Mouse (Mus musculus): ENCODE results near the gene Cdkn1b.

Gene Cdkn1b

GRCm38 (mm10) chr6:134903368-134903767, 16.8 kb upstream of the Cdkn1b start:
- no peak for DNase-seq (ENCODE audit: low spot score in 2 of 2)

- no peak for DNase-seq (ENCODE audit: low spot score in 2 of 2)
Measured at GRCm38 (mm10) chr6:134903891-134904884, 16.0 kb upstream of the Cdkn1b start.

GRCm38 (mm10) chr6:134905811-134906210, 14.4 kb upstream of the Cdkn1b start:
- no peak for DNase-seq (ENCODE audit: low spot score in 2 of 2)

GRCm38 (mm10) chr6:134914523-134914922, 5.7 kb upstream of the Cdkn1b start:
- DNase-seq (ENCODE audit: low spot score in 2 of 2): no peak

- peak in 1 of 2 experiments; percentile 68 for DNase-seq (ENCODE audit: low spot score in 2 of 2)
Measured at GRCm38 (mm10) chr6:134916641-134917040, 3.6 kb upstream of the Cdkn1b start.

DNA sequence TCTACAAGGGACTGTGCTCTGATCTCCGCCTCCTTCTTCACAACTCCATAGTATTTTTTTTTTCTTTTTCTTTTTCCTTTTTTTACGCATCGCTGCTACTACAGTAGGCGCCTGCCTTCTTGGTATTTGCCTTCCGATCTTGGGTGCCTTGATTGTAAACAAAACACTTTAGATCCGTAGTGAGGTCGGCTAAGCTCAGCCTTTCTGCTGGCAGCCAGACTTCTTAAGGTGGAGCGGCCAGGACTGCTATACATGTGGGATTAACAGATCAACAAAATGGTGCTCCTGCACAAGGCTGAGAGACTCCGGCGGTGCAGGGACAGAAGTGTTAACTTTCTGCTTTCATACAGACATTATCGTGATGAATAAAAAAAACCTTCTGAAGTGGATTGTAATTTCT, 3.1 kb upstream of the Cdkn1b start:
- DNase-seq (ENCODE audit: low spot score in 2 of 2): peak in 1 of 2 experiments; percentile 73

GRCm38 (mm10) chr6:134918769-134919168, 1.4 kb upstream of the Cdkn1b start:
- no peak for DNase-seq (ENCODE audit: low spot score in 2 of 2)

- DNase-seq (ENCODE audit: low spot score in 2 of 2): no peak
Measured at GRCm38 (mm10) chr6:134919511-134920189, 551 bp upstream of the Cdkn1b start.

DNA sequence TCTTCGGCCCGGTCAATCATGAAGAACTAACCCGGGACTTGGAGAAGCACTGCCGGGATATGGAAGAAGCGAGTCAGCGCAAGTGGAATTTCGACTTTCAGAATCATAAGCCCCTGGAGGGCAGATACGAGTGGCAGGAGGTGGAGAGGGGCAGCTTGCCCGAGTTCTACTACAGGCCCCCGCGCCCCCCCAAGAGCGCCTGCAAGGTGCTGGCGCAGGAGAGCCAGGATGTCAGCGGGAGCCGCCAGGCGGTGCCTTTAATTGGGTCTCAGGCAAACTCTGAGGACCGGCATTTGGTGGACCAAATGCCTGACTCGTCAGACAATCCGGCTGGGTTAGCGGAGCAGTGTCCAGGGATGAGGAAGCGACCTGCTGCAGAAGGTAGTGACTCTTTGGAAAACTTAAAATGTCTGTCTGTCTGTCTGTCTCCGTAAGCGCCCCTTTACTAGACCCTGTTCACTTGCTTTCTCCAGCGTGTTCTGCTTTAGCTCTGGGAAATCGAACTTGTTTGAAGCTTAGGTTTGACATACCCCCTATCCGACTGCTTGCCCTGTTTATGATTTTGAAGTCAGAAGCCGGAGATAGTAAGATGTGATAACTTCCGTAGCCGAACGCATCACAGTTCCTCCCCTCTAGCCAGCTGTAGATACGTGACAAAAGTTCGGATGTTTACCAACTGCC, 953 bp downstream of the Cdkn1b start:
- peak; percentile 49 to 83 for DNase-seq (ENCODE audit: low spot score in 2 of 2)

DNA sequence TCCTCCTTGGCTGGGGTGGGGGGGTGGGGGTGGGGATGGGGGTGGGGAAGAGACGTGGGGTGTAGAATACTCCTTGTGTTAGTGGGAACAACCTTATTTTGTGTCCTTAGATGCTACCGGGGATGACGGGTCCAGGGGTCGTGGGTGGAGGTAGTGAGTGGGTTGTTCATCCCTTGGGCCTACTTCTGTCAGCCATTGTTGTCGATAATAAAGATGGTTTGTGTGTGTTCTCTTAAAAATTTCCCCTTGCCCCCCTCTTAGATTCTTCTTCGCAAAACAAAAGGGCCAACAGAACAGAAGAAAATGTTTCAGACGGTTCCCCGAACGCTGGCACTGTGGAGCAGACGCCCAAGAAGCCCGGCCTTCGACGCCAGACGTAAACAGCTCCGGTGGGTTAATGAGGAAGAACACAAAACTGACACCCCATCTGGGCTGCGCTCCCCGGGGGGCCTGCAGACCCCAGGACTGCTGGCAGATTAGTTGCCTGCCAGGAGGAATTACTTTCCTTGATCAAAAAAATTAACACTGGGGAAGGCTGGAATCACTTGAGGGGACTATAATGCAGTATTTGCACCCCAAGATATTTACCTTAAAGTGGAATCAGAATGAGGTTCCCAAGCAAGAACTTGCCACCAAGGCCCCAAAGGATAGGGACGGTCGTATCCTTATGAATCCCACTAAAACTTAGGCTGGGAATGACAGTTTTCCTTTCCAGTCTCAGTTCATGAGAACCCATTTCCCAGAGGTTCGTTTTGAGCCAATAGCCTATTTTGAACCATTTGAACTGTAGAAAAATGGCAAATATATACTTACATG, 1.7 kb downstream of the Cdkn1b start:
- peak in 1 of 2 experiments; percentile 79 for DNase-seq (ENCODE audit: low spot score in 2 of 2)

DNA sequence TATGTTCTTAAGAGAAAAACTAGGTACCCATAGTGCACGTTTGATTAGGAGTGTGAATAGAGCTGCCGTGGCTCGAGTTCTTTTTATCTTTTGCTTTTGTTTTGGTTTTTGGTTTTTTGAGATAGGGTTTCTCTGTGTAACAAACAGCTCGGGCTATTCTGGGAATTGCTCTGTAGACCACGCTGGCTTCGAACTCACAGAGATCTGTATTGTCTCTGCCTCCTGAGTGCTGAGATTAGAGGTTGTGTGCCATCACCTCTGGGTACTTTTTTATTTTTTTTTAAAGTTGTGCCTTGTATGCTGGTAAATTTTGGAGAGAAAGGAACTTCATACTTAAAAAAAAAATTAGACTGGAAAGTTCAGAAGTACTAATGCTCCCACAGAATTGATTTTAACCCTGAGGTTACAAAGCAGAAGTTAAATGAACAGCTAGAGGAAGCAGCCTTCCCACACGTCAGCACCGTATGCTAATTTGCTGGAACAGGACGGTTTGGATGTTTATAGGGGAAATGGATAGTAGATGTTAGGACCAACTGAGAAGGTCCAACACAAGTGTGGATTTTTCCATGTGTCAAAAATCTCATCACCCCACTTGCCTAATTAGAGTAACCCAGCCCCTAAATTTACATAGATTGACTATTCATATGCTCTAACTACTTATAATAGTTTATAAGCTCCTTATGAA, 2.5 kb downstream of the Cdkn1b start:
- no peak for DNase-seq (ENCODE audit: low spot score in 2 of 2)

- DNase-seq (ENCODE audit: low spot score in 2 of 2): no peak
Measured at GRCm38 (mm10) chr6:134923670-134924069, 3.5 kb downstream of the Cdkn1b start.

GRCm38 (mm10) chr6:134924262-134924661, 4.1 kb downstream of the Cdkn1b start:
- DNase-seq (ENCODE audit: low spot score in 2 of 2): no peak

- no peak for DNase-seq (ENCODE audit: low spot score in 2 of 2)
Measured at GRCm38 (mm10) chr6:134925673-134926337, 5.6 kb downstream of the Cdkn1b start.

- no peak for DNase-seq (ENCODE audit: low spot score in 2 of 2)
Measured at GRCm38 (mm10) chr6:134926338-134926705, 6.1 kb downstream of the Cdkn1b start.

DNA sequence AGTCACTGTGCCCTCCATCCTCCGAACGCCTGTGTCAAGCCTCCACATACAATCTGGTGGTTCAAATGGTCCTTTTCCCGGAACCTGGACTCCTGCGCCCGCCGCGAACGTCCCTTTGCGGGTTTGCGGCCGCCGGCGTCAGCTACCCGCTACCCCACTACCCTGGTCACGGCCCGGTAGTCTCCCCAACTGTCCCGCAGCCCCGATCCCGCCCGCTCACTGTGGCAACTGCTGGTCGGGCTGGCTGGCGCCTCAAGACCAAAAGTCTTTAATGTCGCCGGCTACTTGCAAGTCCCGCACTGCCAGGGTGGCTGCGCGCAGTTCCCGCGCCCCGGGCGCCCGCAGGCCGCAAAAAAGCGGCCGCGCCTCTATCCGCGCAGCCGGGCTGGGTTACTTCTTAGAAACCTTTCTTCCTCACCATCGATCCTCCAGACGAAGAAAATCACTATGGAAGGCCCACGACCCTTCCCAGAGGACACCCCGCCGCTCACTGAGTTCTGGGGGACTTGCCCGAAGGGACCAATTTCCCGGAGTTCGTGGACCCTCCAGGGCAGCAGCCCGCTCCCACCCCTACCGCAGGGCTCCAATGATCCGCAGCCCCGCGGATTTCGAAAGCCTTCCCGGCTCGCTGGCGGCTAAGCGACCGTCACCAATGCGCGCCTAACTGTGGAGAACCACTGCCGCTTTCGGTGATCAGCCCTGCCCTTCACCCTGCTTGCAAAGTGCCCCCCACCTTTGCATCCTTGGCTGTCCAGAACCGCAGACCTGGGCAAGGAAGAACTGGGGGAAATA, 6.8 kb downstream of the Cdkn1b start:
- peak; percentile 70 to 88 for DNase-seq (ENCODE audit: low spot score in 2 of 2)

DNA sequence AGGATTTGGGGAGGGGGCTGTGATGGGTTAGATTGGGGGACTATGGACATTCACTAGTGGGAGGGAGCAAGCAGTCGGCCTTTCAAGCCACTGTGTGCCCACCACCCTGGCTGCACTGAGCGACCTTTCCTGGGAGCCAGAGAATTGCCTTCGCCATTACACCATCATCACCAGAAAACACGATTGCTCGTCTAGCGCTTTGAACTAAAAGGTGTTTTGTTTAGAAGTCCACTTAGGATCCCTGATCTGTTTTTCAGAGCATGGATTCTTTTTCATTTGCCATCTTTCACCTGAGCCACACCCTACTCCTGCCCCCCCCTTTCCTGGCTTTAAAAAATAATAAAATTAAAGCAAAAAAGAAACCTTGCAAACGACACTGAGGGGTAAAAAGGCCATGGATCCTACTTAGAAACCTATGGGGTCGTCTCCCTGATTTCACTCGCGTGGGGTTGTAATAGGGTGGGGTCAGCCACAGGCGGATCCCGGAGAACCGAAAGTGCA, 7.4 kb downstream of the Cdkn1b start:
- DNase-seq (ENCODE audit: low spot score in 2 of 2): no peak

GRCm38 (mm10) chr6:134928096-134928888, 8.1 kb downstream of the Cdkn1b start:
- DNase-seq (ENCODE audit: low spot score in 2 of 2): peak; percentile 82 to 89
